Mouse (Mus musculus) stomach, adult 2 months (tissue): ENCODE measurements around the gene Hspa13. TPM values are rescaled to one million over a fixed set of nuclear protein-coding genes. Genes with fewer than 3 reads are reported as not detected.

Experiments used
- polyA plus RNA-seq: library from polyadenylated mRNA; depleted of rRNA; stranded (reverse); fragments of >200 nt; gene quantifications from 2 replicates; pipeline ENCODE4 v1.2.3, GENCODE M21; 2012; rRNA removed

The Hspa13 gene
- polyA plus RNA-seq, result 0.19 and 0.56 TPM in 2 replicates

GRCm38 (mm10) chr16:75766388-75767249 lies at the start of gene Hspa13:
Hspa13 (minus strand) TSS chr16:75767104.

Other genes starting within 250 kb of the Hspa13 start
- not detected in 2 replicates for gene Lipi, start 181.0 kb downstream of the Hspa13 start, polyA plus RNA-seq
- not detected in 2 replicates for gene Rbm11, start 174.3 kb downstream of the Hspa13 start, polyA plus RNA-seq